Mouse (Mus musculus) right cerebral cortex, adult 18-20 months (tissue): ENCODE data around the gene Il4i1.

Source experiments
- DNase-seq: peaks from one replicate; pipeline ENCODE4 v3.0.0; 2022; ENCODE audit warnings: mixed read lengths

Gene Il4i1

DNA sequence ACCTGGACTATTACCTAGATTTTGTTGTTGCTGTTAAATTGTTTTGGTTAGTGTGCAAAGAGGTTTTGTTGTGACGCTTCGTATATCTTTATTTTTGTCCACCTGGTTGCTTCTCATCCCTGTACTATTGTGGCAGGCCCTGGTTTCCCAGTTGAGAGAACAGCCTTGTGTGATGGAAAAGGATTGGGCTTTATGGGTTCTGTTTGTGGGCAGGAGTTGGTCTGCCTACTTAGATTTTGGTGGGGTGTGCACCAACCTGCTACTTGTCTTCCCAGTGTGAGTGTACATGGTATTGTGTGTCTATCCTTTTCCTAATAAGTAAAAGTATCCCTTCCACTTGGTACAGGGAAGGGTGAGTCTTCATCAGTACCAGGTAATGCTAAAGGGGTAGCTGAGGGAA, 3.2 kb downstream of the Il4i1 start:
- DNase-seq: no peak

DNA sequence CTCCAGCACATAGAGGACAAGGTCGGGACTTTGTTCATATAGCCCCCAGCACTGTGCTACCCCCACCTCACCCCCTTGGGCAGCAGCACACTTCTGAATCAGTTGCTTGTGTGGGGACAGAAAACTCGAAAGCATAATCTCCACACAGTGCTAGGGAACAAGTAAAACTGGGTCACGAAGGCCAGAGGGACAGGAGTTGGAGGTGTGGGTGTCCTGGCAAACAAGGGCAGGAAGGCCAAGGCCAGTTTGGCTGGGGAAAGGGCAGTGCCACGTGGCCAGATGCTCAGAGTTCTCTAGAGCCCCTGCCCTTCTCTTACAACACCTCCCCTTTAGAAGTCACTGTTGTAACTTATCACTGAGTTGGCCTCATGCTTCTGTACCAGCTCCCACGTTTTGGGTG, 3.7 kb downstream of the Il4i1 start:
- no peak for DNase-seq

DNA sequence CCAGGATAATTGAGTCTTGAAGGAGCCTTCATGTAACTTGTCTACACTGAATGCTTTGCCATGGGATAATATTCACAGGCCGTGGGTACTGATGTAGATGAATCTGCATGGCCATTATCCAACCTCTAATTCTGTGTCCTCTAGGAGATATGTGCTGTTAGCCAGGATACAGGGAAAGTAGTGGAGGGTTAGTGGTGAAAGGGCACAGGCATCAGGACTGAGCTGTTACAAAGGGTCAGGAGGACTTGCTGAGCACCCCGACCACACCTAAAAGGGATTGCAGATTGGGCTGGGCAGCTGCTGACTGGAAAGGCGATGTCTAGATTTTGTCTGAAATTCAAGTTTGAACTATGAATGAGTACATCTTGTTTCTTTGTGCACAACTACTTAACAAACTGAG, 4.3 kb downstream of the Il4i1 start:
- DNase-seq: no peak

DNA sequence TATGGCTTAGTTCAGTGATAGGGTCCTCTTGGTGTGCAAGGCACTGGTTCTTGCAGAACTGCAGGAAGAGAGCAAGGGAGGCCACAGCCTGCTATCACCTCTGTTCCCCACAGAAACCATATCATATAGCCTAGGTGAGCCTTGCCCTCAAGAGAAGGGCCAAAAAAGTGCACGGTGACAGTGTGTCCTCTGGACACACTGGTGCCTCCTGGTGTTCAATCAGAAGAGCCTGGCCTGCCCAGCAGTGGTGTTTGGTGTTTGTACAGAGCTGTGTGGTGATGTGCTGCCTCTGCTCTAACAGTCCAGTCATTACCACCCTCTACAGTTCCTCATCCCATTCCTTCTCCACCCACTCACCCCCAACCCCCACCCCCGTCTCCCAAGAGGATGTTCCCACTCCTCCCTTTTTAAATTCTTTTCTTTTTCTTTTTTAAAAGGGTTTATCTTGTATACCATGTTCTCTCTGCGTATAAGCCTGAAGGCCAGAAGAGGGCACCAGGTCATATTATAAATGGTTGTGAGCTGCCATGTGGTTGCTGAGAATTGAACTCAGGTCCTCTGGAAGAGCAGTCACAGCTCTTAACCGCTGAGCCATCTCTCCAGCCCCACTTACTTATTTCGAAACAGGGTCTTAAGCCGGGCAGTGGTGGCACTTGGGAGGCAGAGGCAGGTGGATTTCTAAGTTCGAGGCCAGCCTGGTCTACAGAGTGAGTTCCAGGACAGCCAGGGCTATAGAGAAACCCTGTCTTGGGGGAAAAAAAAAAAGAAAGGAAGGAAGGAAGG, 5.7 kb downstream of the Il4i1 start:
- DNase-seq: no peak

DNA sequence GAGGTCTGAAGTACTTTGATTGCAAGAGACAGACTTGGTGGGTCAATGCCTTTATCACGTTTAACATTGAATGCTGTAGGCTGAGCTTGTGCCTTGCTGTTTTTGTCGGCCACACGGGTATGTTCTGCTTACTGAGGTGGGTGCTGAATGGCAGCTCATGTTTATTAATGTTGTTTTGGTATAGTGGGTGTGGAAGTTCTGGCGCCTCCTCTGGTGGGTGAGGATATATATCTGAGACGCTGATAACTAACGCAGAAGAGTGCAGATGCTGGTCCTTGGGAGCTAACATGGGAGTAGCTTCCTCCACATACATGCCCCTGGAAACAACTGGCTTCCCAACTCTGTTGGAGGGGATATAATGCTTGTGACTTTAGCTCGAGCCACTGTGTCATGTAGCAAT, 7.2 kb downstream of the Il4i1 start:
- DNase-seq: no peak

DNA sequence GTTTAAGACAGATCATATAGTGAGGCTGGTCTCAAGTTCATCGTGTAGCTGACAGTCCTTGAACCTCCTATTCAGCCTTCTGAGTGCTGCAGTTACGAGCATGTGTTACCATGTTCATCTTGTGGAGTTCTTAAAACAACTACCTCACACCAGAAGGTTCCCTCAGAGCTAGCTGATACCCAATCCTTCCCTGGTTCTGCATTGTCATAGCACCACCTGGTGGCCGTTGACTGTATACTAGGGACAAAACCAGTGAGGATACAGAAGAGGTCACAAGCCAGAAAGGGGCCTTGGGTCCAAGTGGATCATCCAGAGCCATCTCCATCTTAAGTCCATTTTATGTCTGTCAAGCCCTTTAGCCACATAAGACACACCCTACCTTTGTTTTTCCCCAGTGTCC, 8.7 kb downstream of the Il4i1 start:
- DNase-seq: peak; percentile 78

DNA sequence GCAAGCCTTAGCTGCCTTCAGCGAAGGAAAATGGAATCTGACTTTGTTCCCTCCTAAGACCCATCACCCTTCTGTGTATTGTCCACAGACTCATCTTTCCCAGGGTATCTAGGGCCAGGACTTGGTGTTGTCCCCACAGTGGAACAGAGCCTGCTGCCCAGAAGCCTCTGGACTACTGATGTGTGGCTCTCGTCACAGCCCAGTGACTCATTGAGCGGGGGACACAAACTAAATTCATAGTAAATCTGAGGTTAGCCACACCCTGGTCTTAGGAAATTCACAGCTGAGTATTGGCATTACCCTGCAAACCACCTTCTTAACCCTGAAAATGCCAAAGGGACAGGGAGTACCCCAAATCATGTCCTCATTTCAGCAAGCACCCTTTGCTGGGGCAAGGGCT, 10.6 kb downstream of the Il4i1 start:
- DNase-seq: no peak

DNA sequence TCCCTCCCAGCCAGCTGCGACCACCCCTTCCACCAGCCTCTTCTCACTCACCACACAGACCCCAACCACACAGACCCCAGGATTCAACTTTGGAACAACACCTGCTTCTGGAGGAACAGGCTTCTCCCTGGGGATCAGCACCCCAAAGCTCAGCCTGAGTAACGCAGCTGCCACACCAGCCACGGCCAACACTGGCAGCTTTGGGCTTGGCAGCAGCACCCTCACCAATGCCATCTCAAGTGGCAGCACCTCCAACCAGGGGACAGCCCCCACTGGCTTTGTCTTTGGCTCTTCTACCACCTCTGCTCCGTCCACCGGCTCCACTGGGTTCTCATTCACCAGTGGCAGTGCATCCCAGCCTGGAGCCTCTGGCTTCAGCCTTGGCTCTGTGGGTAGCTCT, 12.5 kb downstream of the Il4i1 start:
- DNase-seq: no peak

DNA sequence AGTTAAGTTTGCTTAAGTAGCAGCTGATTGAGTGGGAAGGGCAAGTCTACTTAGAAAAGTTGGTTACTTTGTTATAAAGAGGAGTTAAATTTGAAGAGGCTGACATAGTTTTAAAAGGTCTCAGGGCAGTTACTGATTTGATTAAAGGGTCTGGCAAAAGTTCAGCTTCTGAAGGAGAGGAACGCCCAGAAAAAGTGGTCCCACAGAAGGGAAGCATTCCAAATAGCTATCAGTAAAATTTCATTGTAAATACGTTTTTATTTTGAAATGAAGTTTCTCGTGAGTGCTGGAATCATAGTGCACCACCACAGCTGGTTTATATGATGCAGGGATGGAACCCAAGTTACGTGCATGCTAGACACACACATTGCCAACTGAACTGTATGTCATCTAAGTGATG, 16.6 kb downstream of the Il4i1 start:
- no peak for DNase-seq

DNA sequence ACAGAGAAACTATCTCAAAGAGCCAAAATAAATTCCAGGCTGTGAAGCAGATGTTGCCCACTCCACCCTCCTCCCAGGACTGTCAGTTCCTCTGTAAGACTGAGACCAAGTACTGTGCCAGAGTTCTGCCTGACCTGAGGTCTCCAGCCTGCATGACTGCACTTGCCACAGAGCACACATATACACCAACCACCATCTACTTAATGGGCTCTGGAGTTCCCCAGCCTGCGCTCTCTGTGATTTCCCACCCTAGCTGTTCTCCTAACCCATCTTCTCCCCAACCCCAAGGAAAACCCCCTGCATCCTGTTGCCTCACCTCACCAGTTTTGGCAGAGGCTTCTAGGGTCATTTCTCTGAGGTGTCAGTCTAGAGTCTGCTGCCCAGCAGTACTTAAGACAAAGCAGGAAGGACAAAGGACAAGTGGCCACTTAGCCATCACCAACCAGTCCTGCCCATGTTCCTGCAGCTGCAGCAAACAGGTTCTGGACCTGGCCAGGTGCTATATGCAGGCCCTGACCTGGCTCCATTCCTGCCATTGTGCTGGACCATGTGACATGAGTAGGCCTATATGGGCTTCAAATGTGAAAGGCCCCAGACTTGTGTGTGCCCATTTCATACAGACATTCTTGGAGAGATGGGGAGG, 19.3 kb downstream of the Il4i1 start:
- DNase-seq: no peak

DNA sequence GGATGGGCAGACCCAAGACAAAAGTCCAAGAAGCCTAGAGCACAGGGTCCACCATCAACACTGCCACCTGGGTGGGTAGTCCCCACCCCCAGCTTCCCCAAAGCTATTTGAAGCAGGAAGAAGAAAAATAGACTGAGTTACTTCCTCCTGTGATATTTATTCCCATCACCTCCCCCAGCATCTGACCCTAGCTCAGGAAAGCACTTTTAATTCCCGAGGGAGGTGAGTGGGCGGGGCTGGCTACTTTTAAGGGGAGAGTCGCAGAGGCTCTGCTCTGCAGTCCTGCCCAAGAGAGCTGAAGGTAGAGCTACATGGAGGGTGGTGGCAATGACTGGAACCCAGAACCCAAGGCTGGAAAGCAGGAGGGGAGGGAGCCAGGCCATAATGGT, 19.8 kb downstream of the Il4i1 start:
- no peak for DNase-seq

DNA sequence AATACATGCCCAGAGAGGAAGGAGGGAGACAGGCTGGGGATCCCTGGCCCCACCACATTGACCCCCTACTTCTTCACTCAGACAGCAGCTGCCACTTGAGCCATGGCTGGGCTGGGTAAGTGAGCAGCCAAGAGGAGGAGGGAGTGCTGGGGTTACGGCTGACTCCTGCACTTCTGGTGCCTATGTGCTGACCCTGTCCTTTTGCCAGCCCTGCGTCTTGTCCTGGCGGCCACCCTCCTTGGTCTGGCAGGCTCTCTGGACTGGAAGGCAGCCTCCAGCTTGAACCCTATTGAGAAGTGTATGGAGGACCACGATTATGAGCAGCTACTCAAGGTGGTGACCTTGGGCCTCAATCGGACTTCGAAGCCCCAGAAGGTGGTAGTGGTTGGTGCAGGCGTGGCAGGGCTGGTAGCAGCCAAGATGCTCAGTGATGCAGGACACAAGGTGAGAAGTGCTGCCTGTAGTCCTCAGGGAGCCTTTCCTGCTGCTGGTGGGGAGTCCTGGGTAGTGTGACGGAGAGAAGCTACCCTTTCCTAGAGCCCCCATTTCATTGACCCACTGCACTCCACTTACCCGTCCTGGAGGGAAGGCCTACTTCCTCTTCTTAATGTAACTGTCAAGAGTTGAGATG, 20.4 kb downstream of the Il4i1 start:
- no peak for DNase-seq

DNA sequence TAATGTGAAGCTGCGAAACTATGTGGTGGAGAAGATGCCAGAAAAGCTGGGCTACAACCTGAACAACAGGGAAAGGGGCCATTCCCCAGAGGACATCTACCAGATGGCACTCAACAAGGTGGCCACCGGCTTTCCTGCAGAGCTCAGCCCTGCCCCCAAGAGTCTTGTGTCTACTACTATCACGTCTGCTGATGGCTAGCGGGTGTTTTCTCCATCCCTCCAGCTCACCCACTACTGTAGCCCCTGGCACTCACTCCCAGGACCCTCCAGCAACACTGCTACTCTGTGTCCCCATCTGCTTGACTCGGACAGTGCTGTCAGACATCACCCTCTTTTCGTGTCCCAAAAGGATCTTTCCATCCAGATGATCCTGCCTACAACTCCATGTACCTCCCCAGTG, 21.9 kb downstream of the Il4i1 start:
- no peak for DNase-seq

DNA sequence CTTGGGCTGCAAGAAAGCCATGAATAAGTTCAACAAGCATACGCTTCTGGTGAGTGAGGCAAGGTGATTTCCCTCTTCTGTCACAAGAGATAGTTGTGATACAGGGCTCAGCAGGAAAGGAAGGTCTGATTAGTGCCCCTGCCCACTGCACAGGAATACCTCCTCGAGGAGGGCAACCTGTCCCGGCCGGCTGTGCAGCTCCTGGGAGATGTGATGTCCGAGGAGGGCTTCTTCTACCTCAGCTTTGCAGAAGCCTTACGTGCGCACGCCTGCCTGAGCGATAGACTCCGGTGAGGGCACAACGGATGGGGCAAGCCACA, 22.9 kb downstream of the Il4i1 start:
- DNase-seq: no peak

DNA sequence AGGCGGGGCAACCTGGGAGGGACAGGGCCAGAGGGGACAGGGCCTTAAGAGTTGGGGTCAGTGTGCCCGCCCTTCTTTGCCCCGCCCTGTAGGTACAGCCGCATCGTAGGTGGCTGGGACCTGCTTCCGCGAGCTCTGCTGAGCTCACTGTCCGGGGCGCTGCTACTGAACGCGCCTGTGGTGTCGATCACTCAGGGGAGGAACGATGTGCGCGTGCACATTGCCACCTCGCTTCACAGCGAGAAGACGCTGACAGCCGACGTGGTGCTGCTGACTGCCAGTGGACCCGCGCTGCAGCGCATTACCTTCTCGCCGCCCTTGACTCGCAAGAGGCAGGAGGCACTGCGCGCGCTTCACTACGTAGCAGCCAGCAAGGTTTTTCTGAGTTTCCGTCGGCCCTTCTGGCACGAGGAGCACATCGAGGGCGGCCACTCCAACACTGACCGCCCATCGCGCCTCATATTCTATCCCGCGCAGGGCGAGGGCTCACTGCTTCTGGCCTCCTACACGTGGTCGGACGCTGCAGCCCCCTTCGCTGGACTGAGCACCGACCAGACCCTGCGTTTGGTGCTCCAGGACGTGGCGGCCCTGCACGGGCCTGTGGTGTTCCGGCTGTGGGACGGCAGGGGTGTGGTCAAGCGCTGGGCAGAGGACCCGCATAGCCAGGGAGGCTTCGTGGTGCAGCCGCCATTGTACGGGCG, 23.5 kb downstream of the Il4i1 start:
- DNase-seq: peak; percentile 56

DNA sequence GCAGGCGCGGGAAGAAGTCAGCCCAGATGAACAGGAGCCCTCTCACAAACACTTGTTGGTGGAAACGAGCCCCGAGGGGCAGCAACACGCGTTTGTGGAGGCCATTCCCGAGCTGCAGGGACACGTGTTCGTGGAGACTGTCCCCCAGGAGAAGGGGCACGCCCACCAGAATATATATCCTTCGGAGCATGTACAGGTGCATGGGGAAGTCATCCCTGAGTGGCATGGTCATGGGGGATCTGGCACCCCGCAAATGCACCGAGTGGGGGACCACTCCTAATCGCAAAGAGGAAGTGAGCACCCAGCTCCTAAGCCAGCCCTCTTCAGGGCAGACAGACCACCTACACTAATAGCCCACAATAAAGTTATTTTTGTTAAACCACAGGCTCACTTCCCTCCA, 24.2 kb downstream of the Il4i1 start:
- no peak for DNase-seq

DNA sequence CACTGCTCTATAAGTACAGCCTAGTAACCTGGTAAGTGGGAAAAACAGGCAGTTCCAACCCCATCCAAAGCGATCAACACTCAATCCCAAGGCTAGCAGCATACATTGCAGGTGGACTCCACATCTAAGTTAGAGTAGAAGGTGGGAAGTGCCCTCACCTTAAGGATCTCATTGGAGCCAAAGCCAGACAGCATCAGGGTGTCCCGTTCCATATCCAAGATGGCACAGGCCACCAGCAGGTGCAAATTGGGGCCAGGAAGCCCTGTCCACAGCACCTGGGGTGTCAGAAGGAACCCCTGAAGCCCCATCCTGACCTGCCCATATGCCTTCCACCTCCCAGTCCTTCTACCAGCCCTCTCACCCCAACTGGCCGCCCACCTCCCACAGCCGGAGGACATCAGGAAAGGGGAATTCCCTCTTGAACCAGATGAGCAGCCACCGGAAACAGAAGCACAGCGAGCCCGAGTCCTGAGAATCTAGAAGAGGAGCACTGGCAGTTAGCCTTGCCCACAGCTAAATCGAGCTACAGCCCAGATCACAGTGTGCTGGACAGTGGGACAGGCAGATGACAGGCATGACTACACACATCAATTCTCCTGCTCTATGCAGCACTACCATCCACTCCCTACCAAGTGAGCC, 25.8 kb downstream of the Il4i1 start:
- no peak for DNase-seq

DNA sequence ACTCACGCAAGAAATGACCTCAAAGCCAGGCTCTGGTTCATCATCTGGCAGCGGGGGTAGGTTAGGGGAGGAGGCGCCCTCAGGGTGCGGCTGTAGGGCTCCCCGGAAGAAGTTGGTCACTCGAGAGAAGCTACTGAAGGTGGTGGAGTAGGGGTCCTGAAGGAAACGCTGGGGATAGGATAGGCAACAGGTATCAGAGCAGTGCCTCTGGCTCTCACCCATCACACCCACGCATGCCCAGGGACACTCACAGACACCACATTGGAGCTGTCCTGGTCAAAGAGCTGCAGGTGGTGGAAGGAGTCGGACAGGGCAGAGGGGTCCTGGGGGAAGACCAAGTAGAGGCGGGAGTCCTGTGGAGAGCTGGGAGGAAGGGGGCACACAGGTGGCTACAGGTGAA, 28.8 kb downstream of the Il4i1 start:
- DNase-seq: no peak

DNA sequence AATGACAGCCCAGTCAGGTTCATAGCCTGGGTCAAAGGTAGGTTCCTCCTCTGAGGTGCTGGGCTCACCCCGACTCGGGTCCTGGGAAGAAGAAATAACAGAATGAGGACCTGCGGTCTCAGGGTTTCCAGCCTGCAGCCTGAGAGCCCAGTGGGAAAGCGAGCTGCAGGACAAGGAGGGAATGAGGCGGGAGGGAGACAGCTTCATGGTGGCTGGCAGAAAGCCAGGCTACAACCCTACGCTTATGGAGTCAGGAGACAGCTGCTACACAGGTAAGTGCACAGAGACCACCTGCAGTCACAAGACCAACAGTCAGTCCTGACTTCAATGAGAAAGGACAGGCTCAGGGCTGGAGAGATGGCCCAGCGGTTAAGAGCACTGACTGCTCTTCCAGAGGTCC, 30.6 kb downstream of the Il4i1 start:
- no peak for DNase-seq

DNA sequence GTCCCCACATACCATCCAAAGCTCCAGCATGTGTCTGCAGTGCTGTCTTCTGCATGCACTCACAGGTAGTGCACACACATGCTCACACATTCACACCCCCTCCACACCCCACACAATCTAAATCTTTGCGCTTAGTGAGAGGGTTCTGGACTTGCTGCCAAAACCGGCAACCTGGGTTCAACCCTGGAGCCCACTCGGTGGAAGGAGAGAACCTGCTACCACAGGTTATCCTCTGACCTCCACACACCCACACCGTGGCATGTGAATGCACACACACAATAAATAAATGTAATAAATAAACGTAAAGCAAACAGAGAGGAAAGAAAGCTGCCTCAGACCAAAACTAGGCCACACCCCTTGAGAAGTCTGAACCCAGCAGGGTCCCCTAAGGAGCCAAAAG, 31.6 kb downstream of the Il4i1 start:
- no peak for DNase-seq

DNA sequence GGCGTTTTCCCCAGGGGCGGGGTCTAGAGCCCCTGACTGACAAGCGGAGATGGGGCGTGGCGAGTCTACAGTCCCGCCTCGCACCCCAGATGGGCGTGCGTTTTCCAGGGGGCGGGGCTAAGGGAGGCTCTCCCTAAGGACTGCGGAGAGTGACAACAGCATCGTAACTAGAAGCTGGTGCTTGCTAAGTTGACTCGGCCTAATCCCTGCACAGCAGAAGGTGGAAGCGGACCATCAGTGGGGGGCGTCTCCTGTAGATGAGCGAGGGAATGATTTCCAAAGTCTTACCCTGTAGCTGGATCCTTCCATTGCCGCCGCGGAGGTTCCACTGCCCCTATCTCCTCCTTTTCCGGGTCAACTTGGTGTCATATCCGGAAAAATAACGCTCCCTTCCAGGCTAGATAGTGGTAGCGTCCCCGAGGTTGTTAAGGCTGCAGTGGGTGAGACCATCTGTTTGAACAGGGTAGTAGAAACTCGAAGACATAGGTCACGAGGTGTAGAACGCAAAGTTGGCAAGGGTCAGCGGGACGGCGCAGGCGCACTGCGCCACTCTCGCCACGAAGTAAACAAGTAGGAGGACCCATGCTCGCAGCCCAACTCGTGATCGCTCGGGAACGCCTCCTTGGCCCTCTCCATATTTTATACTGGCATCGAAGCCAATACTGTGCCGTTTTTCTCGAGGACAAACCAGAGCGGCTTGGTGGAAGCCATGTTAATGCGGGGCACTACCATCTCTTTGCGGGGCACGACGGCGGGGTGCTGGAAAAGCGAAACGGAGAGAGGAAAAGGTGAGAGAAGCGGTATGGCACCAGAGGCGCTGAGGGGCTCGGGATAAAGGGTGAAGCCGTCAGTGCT, 32.6 kb downstream of the Il4i1 start, which contains the start of the genes Akt1s1 and Tbc1d17:
Gene Akt1s1 (plus strand): TSS at position 431 of the 855 bp plus-strand sequence.
Gene Tbc1d17 (minus strand): TSS at position 519 of the 855 bp plus-strand sequence.
- peak; percentile 100 for DNase-seq

DNA sequence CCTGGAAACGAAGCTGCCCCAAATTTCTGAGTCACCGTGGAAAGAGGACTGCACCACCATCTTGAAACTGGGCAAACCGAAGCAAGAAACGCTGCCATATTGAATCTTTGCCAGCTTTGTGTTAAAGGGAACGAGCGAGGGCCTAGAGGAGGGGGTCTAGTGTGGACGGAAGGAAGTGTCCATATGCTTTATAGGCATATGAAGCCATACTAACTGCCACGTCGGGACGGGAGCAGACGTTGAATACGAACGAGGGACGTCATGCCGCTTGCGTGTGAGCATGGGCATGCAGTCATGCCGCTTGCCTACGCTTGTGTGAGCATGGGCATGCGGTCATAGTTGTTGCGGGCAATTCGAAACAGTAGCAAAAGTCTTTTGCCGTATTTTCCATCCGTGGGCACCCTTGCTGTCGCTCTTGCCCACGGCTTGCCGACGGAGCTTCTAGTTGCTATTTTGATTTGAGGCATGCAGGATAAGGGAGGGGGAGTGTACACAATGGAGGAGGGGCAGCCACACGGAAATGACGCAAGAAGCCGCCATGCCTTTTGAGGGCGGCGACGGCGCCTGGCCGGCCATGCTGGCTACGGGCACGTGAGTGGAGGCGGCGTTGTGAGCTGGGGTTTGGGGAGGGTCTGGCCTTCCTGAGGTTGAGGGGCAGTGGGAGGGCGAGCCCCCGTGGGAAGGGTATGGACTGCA, 33.4 kb downstream of the Il4i1 start:
- DNase-seq: peak; percentile 93
